Mouse (Mus musculus) heart, embryonic 16.5 days (tissue): ENCODE measurements around the gene Cntnap5c. TPM values are rescaled to one million over a fixed set of nuclear protein-coding genes. Genes with fewer than 3 reads are reported as not detected.

ENCODE experiments used
- ATAC-seq: fragments of 200-750 bp; cut with Nextera tagmentation; replicated peaks from 2 replicates; pipeline ENCODE4 v1.8.0; 2017; ENCODE audit warnings: moderate number of reproducible peaks; ENCODE audit not compliant: insufficient read depth, low FRiP score; ENCODE audit errors: extremely low read depth
- H3K27ac ChIP-seq: fragments of 300-500 bp; sonication (generic); 2 replicates; pipeline ENCODE4 v1.5.1; 2014; ENCODE audit warnings: mild to moderate bottlenecking, low read length, control low read depth, moderate library complexity
- H3K27me3 ChIP-seq: fragments of 300-500 bp; sonication (generic); 2 replicates; pipeline ENCODE4 v1.6.1; 2014; ENCODE audit warnings: low read length, mixed read lengths; ENCODE audit not compliant: control insufficient read depth, insufficient read depth
- H3K36me3 ChIP-seq: fragments of 300-500 bp; sonication (generic); 2 replicates; pipeline ENCODE4 v1.6.1; 2014; ENCODE audit not compliant: control insufficient read depth, insufficient read depth
- H3K4me1 ChIP-seq: fragments of 300-500 bp; sonication (generic); 2 replicates; pipeline ENCODE4 v1.6.1; 2014; ENCODE audit warnings: low read length, mixed read lengths; ENCODE audit not compliant: control insufficient read depth, insufficient read depth
- H3K4me2 ChIP-seq: fragments of 300-500 bp; sonication (generic); 2 replicates; pipeline ENCODE4 v1.6.1; 2014; ENCODE audit warnings: low read depth, mild to moderate bottlenecking, control low read depth, low read length
- H3K4me3 ChIP-seq: fragments of 300-500 bp; sonication (generic); 2 replicates; pipeline ENCODE4 v1.5.1; 2014; ENCODE audit warnings: mild to moderate bottlenecking, control low read depth, low read length
- H3K9ac ChIP-seq: fragments of 300-500 bp; sonication (generic); 2 replicates; pipeline ENCODE4 v1.6.1; 2014; ENCODE audit warnings: low read length, control low read depth
- H3K9me3 ChIP-seq: fragments of 300-500 bp; sonication (generic); replicated peaks from 2 replicates; pipeline ENCODE4 v1.6.1; 2016; ENCODE audit warnings: low read length; ENCODE audit not compliant: control insufficient read depth
- WGBS: fragments of 180-500 bp; shearing (Covaris S2); extraction: QIAGEN DNeasy Blood & Tissue Kit; methylation state at CpG from one replicate; pipeline ENCODE4 v1.1.7; 2014; 5-methylcytosine and 5-hydroxymethylcytosine counted together
- polyA plus RNA-seq: library from polyadenylated mRNA; unstranded; fragments of >200 nt; fragmentation: Nextera tagmentation; extraction: Ambion mirVana; gene quantifications from 2 replicates; pipeline ENCODE4 v1.2.1, GENCODE M21; 2015

Cntnap5c gene
- polyA plus RNA-seq, 1 experiment from 2014 or later: not detected

GRCm38 (mm10) chr17:58407769-58408168, 638.4 kb downstream of the Cntnap5c start:
- no peak overlapping the region for H3K4me2 ChIP-seq
- no peaks in the 10 kb centered on the region for H3K4me1 ChIP-seq
- no peaks in the 10 kb centered on the region for H3K36me3 ChIP-seq
- no peaks in the 10 kb centered on the region for H3K27me3 ChIP-seq
- H3K9ac ChIP-seq: no peak overlapping the region
- no peak overlapping the region for H3K4me3 ChIP-seq
- H3K9me3 ChIP-seq: no peaks in the 10 kb centered on the region
- ATAC-seq: no peak
- H3K27ac ChIP-seq: no peak overlapping the region

- no peaks in the 10 kb centered on the region for H3K27me3 ChIP-seq
- H3K4me2 ChIP-seq: no peak overlapping the region
- no peak overlapping the region for H3K27ac ChIP-seq
- no peak overlapping the region for H3K9ac ChIP-seq
- no peaks in the 10 kb centered on the region for H3K4me1 ChIP-seq
- no peak for ATAC-seq
- WGBS: 67% methylated on average over 1 of the region's 1 CpGs
- H3K4me3 ChIP-seq: no peak overlapping the region
- H3K36me3 ChIP-seq: no peaks in the 10 kb centered on the region
- H3K9me3 ChIP-seq: no peaks in the 10 kb centered on the region
Observed at GRCm38 (mm10) chr17:58408756-58409155, 639.4 kb downstream of the Cntnap5c start.

DNA sequence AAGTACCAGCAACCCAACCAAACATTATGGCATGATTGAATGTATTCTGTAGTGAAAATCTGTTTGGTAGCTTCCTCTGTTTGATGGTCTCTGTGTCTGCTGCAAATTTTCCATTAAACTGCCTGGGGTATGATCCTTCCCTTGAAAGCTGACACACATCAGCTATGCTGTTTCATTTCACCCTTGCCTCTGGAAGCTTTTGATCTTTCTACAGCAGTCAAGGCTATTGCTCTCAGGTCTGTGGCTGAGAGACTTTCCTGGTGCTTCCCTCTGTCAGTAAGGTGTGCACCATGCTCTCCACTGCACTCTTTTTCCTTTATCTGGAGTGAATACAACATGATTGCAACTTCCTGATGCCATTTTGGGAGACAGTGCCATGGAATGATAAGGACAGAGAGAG, 668.1 kb downstream of the Cntnap5c start:
- H3K36me3 ChIP-seq: no peaks in the 10 kb centered on the region
- H3K4me3 ChIP-seq: no peak overlapping the region
- H3K9me3 ChIP-seq: no peaks in the 10 kb centered on the region
- no peaks in the 10 kb centered on the region for H3K4me1 ChIP-seq
- no peak overlapping the region for H3K9ac ChIP-seq
- no peak overlapping the region for H3K4me2 ChIP-seq
- no peak overlapping the region for H3K27ac ChIP-seq
- no peaks in the 10 kb centered on the region for H3K27me3 ChIP-seq
- no peak for ATAC-seq

Other genes with a start within 250 kb of the Cntnap5c start
- gene Vmn2r120, start 224.1 kb upstream of the Cntnap5c start, polyA plus RNA-seq: 0.03 TPM in 1 of 2 replicates, not detected in the other
- gene Gm21834, start 27.4 kb upstream of the Cntnap5c start, polyA plus RNA-seq: not detected in 2 replicates